ENCODE assay signal across 25 mouse cellular contexts in the genomic region with DNA sequence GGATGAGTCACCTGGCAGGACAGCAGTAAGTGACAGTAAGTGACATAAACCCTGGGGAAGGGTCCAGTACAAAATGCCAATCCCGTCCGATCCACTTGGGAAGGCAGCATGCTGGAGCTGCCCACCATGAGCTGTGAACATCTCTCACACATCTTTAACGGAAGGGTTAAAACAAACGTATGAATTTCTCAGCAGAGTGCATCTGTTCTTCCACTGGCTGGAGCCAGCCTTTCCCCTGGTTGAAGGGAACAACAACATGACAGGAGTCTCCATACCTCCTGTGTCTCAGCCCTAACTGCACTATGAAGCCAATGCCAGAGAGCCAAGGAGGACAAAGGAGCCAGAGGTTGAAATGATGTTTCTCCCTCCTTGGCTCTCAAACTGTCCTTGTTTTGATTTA.
A peak's percentile ranks its signal among the peaks of the same experiment; 100 is the strongest.
DNase-seq lines count a peak whose midpoint lies in the region; ATAC-seq and TF ChIP-seq lines count a peak whose summit lies in the region.
"Had no signal": no experiment of that assay in that cellular context is flagged by ENCODE, and none has a peak within 500 bp of the region (broad histone marks: within the 10 kb centered on the region; RNA-seq: fewer than 3 reads in every experiment).

No protein-coding gene starts in this region.

- intact Hi-C loops in heart, adult 2 months (cut with DNase I) = loop anchor here (10.0 kb wide), 2 partner anchors 97 to 217 kb away; no protein-coding TSS in a partner anchor
- intact Hi-C loops in heart, postnatal 25 days (cut with DNase I) = loop anchor here (10.0 kb wide), 1 partner anchor 477 kb away; no protein-coding TSS in a partner anchor

- no peaks in the 10 kb centered on the region for H3K27me3 ChIP-seq in embryonic facial prominence, embryonic 13.5 days
- H3K27me3 ChIP-seq in embryonic facial prominence, embryonic 10.5 days (replicated peaks; ENCODE audit: low read depth, poor library complexity, severe bottlenecking) = no peaks in the 10 kb centered on the region
- H3K27me3 ChIP-seq in heart, adult 2 months (ENCODE audit: control insufficient read depth, insufficient read depth, low read length) = no peaks in the 10 kb centered on the region
- H3K27me3 ChIP-seq: forebrain, embryonic 13.5 days; hindbrain, embryonic 15.5 days; intestine, embryonic 15.5 days; Patski had no signal

- H3K36me3 ChIP-seq in embryonic facial prominence, embryonic 13.5 days = no peaks in the 10 kb centered on the region
- H3K36me3 ChIP-seq in embryonic facial prominence, embryonic 10.5 days (replicated peaks) = no peaks in the 10 kb centered on the region
- H3K36me3 ChIP-seq in heart, adult 2 months (ENCODE audit: control insufficient read depth, insufficient read depth, low read length) = no peaks in the 10 kb centered on the region
- H3K36me3 ChIP-seq: forebrain, embryonic 10.5 days; G1E; heart, embryonic 12.5 days; heart, embryonic 15.5 days; hindbrain, embryonic 12.5 days; hindbrain, embryonic 15.5 days; intestine, embryonic 15.5 days had no signal

- no peaks in the 10 kb centered on the region for H3K79me2 ChIP-seq in heart, adult 2 months (replicated peaks; ENCODE audit: control insufficient read depth, insufficient read depth, low read length)

- no peak for ATAC-seq in embryonic facial prominence, embryonic 13.5 days (ENCODE audit: insufficient number of reproducible peaks, insufficient read depth, low FRiP score, low TSS enrichment, low read depth)
- ATAC-seq: forebrain, embryonic 13.5 days; forebrain, embryonic 16.5 days; intestine, embryonic 15.5 days; Patski had no signal

- no peak overlapping the region for H3K4me3 ChIP-seq in embryonic facial prominence, embryonic 13.5 days
- no peak overlapping the region for H3K4me3 ChIP-seq in embryonic facial prominence, embryonic 10.5 days
- H3K4me3 ChIP-seq in heart, adult 2 months = no peak overlapping the region
- H3K4me3 ChIP-seq in brown adipose tissue, adult 24 weeks (ENCODE audit: insufficient read depth, low read depth, low read length) = no peak overlapping the region
- H3K4me3 ChIP-seq: forebrain, embryonic 10.5 days; forebrain, embryonic 13.5 days; heart, embryonic 12.5 days; heart, embryonic 15.5 days; hindbrain, embryonic 12.5 days; hindbrain, embryonic 15.5 days; intestine, embryonic 15.5 days had no signal

- H3K4me1 ChIP-seq in embryonic facial prominence, embryonic 13.5 days = peaks cover 34% of the 10 kb centered on the region
- peaks cover 27% of the 10 kb centered on the region for H3K4me1 ChIP-seq in embryonic facial prominence, embryonic 10.5 days
- peaks cover 14% of the 10 kb centered on the region for H3K4me1 ChIP-seq in heart, adult 2 months (ENCODE audit: control insufficient read depth, insufficient read depth, low read length)
- peaks cover 18% of the 10 kb centered on the region for H3K4me1 ChIP-seq in brown adipose tissue, adult 24 weeks (ENCODE audit: control insufficient read depth, insufficient read depth, insufficient read length, low read length)
- H3K4me1 ChIP-seq: forebrain, embryonic 10.5 days; forebrain, embryonic 13.5 days; hindbrain, embryonic 12.5 days; hindbrain, embryonic 15.5 days; intestine, embryonic 15.5 days had no signal

- TF ChIP-seq POLR2A in heart, adult 2 months (IDR thresholded peaks at IDR 0.05; ENCODE audit: insufficient read depth, low read depth, low read length) = no peak

- no peak overlapping the region for H3K4me2 ChIP-seq in embryonic facial prominence, embryonic 13.5 days
- H3K4me2 ChIP-seq: forebrain, embryonic 13.5 days; heart, embryonic 12.5 days; heart, embryonic 15.5 days; hindbrain, embryonic 12.5 days; hindbrain, embryonic 15.5 days; intestine, embryonic 15.5 days had no signal

- WGBS in embryonic facial prominence, embryonic 13.5 days = 83% methylated on average over 4 of the region's 4 CpGs
- 91% methylated on average over 4 of the region's 4 CpGs for WGBS in embryonic facial prominence, embryonic 10.5 days
- WGBS in heart, adult 2 months = 84% methylated on average over 4 of the region's 4 CpGs

- H3K9me3 ChIP-seq in embryonic facial prominence, embryonic 13.5 days = no peaks in the 10 kb centered on the region
- no peaks in the 10 kb centered on the region for H3K9me3 ChIP-seq in embryonic facial prominence, embryonic 10.5 days
- H3K9me3 ChIP-seq: forebrain, embryonic 10.5 days; forebrain, embryonic 13.5 days; heart, embryonic 12.5 days; heart, embryonic 15.5 days; hindbrain, embryonic 12.5 days; hindbrain, embryonic 15.5 days; intestine, embryonic 15.5 days had no signal

- DNase-seq in embryonic facial prominence, embryonic 10.5 days (ENCODE audit: low spot score) = no peak
- no peak for DNase-seq in heart, adult 2 months
- DNase-seq in heart, postnatal 25 days (ENCODE audit: low spot score) = no peak
- no peak for DNase-seq in urinary bladder, postnatal 10 days (ENCODE audit: low spot score)
- DNase-seq: adrenal gland, postnatal 10 days; adrenal gland, postnatal 36 days; cerebellum, adult 11 months; cerebellum, adult 2 months; cerebellum, adult 9-11 months; cerebellum, postnatal 25 days; gastrocnemius, postnatal 14 days; heart, postnatal 4 days; kidney, adult 11 months had no signal

- H3K9ac ChIP-seq in embryonic facial prominence, embryonic 13.5 days = no peak overlapping the region
- no peak overlapping the region for H3K9ac ChIP-seq in heart, adult 2 months (ENCODE audit: low read depth, low read length)
- H3K9ac ChIP-seq: forebrain, embryonic 13.5 days; heart, embryonic 12.5 days; heart, embryonic 15.5 days; hindbrain, embryonic 12.5 days; hindbrain, embryonic 15.5 days; intestine, embryonic 15.5 days had no signal

- TF ChIP-seq EP300 in heart, adult 2 months (IDR thresholded peaks at IDR 0.05; ENCODE audit: insufficient read depth, low read depth, low read length) = no peak

- no peak for TF ChIP-seq CTCF in heart, adult 2 months (IDR thresholded peaks at IDR 0.05)

- H3K27ac ChIP-seq in embryonic facial prominence, embryonic 13.5 days = peak overlapping the region; percentile 44; the same call in 1 of the 2 replicates
- no peak overlapping the region for H3K27ac ChIP-seq in embryonic facial prominence, embryonic 10.5 days (replicated peaks)
- peak overlapping the region; percentile 68 for H3K27ac ChIP-seq in heart, adult 2 months
- H3K27ac ChIP-seq in brown adipose tissue, adult 24 weeks (replicated peaks; ENCODE audit: low read depth, low read length) = peak overlapping the region; percentile 99
- H3K27ac ChIP-seq: forebrain, embryonic 10.5 days; forebrain, embryonic 13.5 days; heart, embryonic 15.5 days; hindbrain, embryonic 12.5 days; hindbrain, embryonic 15.5 days; intestine, embryonic 15.5 days had no signal
